Mouse (Mus musculus) stomach, postnatal 0 days (tissue): ENCODE results near the gene Ankle1.

Experiments
- CTCF ChIP-seq: IDR thresholded peaks from 2 replicates; pipeline ENCODE4 v1.5.1; 2016; ENCODE audit warnings: antibody characterized with exemption, low read depth, mild to moderate bottlenecking, moderate library complexity
- EP300 ChIP-seq: optimal IDR thresholded peaks from 2 replicates; pipeline ENCODE3; 2016; ENCODE audit warnings: antibody characterized with exemption

DNA sequence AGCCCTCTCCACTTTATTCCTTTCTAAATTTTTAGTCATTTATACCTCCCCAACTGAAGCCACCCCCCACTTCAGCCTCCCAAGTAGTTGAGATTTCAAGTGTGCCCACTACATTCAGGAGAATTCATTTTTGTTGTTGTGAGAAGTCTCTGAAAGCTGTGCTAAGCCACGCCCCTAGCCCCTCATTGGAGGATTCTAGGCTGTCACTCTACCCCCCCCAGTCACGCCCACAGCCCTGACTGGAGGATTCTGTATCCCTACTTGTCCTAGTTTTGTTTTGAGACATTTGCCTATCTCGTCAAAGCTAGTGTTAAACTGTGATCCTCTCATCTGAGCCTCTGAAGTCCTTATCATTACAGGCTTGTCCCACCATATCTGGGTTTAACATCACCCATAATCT, 12.9 kb upstream of the Ankle1 start:
- TF ChIP-seq CTCF (no peak), EP300 (no peak)
